Mouse (Mus musculus): ENCODE results near the gene Entpd7. TPM values are rescaled to one million over a fixed set of nuclear protein-coding genes. Genes with fewer than 3 reads are reported as not detected.
A peak's percentile ranks its signal among the peaks of the same experiment; 100 is the strongest.

Entpd7 gene
- 10 to 100 TPM; 24.6 to 25.7 TPM for total RNA-seq (2021)

DNA sequence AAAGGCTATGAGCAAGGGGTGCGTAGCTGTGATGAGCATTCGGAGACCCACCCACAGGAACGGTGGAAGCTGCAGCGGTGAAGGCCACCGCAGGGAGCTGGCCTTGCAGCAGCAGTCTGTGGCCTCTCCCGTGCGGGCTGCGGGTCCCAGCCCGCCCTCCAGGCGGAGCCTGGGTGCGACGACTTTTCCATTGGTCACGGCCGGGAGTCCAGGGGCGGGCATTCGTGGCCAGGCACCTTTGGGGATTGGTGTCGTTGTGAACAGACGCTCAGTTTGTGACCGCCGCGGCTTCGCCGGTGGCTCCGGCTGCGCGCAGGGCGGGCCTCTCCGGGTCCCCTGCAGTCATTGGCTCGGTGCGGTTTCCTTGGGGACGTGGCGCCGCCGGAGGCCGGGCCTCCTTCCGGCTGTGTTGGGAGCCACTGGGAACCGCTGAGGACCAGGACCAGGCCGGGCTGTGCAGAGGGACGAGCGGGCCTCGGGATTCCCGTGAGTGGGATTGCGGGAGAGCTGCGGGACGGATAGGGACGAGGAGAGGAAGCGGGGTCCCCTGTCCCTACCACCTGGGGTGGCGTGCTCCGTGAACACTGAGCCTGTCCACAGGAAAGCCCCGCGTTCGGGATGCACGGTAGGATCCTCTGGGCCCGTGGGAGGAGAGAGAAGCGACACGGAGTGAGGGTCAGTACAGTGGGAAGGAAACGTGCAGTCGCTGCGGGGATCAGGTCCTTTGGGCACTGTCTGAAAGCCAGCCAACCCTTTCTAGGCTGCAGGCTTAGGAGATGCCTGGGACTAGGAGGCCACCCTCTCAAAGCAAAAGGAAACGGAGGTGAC is at the start of gene Entpd7:
TSS of gene Entpd7 (plus strand) at position 254 of the 828 bp plus-strand sequence.
- peak; percentile 96 to 98 for DNase-seq (ENCODE audit: extremely low spot score in 1 of 2, low spot score in 2 of 2)
- intact Hi-C loops (cut with DNase I), result no loop called here

DNA sequence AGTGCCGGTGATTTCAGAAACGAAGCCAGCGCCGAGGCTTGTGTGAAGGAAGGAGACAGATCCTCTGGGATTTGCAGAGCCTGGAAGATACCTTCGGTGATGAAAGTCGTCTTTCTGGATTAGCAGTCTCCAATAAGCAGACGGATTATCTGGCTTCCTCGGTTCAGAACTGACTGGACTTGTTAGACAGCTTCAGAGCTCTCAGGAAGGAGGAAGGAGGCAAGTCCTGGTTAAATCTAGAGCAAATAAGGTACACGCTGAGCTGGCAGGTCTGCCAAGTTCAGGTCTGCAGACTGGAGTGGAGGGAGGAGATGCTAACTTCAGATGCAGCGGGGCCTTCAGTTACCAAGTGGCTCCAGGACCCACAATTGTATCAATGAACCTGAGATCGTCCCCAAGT is 47.6 kb upstream of the Entpd7 start:
- no peak for DNase-seq (ENCODE audit: extremely low spot score in 1 of 2, low spot score in 2 of 2)
- intact Hi-C loops (cut with DNase I), result no loop called here

DNA sequence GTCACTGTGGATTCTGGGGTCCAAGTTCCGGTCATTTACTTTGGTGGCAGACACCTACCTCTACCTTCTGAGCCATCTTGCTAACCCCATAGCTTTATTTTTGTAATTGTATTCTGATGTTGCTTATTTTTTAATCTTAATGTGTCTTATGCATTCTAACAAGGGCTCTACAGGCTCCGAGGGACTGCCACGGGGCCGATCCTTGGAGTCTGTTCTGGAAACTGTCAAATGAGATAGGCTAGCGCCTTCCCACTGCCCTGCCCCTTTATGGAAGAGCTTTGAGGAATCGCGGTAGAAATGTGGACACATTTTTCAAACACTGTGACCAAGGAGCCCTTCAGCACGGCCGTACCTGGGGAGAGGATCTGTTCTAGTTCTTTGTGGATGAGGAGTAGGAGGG is 46.6 kb upstream of the Entpd7 start:
- intact Hi-C loops (cut with DNase I), result no loop called here
- DNase-seq (ENCODE audit: extremely low spot score in 1 of 2, low spot score in 2 of 2), result no peak

DNA sequence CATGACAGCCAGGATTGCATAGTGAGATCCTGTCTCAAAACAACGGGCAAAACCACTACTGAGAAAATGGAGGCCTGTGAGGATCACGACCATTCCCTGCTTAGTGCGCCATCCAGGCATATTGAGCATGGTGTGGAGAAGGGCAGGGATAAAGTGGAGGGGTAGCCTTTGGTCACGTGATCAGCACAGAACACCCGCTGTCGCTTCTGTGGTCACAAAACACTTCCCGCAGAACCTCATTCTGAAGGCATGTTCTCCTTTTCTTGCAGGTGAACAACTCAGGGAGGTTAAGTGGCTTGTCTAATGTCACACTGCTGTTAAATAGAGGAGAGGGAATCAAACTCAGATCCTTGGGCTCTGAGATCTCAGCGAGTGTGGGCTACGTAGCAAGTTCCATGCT is 44.0 kb upstream of the Entpd7 start:
- DNase-seq (ENCODE audit: extremely low spot score in 1 of 2, low spot score in 2 of 2), result no peak
- intact Hi-C loops (cut with DNase I), result no loop called here

DNA sequence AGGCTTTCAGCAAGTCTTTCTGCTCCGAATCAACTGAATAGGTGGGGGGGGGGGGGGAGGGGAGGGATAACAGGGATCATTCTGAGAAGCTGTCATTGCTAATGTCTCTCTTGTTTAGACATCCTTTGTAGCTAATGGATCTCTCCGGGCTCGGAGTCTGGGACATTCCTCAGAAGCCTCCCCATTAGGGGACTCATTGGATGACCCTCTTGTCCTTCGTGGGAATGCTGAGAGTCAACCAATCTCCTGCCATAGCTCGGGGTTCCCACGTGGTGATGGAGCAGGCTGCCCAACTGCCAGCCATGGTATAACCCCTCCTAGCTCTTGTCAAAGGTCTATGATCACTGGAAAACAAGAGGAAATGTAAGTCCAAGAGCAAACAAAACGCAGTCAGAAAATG is 42.6 kb upstream of the Entpd7 start:
- no peak for DNase-seq (ENCODE audit: extremely low spot score in 1 of 2, low spot score in 2 of 2)
- intact Hi-C loops (cut with DNase I), result no loop called here

DNA sequence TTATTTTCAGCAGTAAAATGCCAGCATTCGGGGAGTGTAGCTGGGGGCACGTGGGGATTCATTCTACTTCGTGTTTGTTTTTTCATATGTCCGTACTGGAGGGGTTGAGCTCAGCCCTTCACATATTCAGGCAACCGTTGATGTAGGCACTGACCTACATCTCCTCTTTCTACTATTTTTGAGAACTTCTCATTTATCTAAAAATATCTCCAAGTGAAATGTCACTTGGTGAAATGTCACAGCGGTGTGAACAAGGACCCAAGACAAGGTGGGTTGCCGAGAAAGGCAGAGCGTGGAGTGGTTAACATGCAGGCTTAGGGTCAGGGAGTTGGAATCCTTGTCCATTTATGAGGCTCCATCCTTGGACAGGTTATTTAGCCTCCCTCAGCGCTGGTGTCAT is 42.2 kb upstream of the Entpd7 start:
- intact Hi-C loops (cut with DNase I), result no loop called here
- DNase-seq (ENCODE audit: extremely low spot score in 1 of 2, low spot score in 2 of 2), result no peak

DNA sequence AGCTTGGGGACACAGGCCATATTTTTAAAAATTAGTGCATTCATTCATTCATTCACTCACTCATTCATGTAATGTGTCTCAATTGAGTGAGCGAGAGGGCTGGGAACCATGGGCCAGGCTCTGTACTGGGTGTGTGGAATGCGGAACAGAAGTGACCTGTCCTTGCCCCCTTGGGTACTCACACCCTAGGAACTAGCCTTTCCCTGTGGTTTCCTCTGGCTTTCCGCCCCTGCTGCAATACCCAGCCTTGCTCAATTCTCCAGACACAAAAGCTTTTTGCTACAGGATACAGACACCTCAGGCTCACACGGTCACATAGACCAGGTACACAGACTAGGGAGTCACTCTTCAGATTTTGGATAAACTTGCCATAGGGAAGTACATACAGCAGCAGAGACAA is 41.1 kb upstream of the Entpd7 start:
- intact Hi-C loops (cut with DNase I), result no loop called here

DNA sequence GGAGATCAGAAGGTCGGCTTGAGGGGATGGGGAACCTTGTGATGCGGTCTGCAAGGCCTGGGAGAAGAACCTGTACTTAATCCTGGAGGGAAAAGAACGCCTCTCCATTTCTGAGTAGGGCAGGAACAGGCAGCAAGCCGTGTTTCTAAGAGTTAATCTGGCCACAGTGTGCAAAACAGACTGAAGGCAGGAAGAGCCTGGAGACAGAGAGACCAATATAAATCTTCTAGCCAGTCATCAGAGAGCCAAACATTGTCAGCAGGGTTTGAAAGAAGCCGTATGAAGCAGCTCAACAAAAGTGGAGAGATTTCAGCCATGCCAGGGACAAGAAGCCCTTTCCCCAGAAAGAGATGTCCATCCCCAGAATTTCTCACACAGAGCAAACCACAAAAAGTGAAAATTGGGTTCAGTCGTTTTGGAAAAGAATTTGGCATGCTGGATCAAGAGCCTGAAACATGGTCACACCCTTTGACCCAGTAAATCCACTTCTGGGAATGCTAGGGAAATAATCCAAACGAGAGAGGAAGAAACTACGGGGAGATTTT is 38.2 kb upstream of the Entpd7 start:
- DNase-seq (ENCODE audit: extremely low spot score in 1 of 2, low spot score in 2 of 2), result no peak
- intact Hi-C loops (cut with DNase I), result no loop called here

More for the DNA sequence above, 41.1 kb upstream of the Entpd7 start:
- no peak for DNase-seq (ENCODE audit: extremely low spot score in 1 of 2, low spot score in 2 of 2)

DNA sequence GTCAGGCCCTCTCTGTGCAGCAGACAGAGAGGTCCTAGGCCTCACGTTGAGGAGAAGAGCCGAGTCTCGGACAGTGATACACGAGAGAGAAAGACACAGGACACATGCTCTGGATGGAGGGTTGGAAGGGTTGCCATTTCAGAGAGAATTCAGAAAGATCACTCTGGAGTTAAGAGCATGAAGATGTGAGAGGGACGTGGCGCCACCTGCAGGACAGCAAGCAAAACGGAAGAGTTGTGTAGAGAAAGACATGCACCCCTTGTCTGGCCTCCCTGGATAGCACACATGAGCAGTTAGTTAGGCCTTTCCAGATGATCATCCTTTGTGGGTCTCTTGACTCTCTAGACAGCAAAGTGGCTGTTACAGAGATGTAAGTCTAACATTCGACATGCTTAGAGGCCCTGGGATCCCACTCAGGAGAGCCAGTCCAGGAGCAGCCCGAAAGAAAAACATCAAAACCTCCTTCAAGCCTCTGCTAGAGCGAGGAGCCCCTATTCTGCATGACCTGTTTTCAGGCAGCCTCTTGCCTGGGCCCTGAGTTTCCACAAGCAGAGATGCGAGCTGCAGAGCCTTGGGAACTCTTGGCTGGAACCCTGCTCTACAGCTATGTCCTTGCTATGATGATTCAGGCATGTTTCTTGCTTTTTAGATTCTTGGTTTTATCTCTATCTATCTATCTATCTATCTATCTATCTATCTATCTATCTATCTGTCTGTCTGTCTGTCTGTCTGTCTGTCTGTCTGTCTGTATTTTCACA is 33.6 kb upstream of the Entpd7 start:
- intact Hi-C loops (cut with DNase I), result loop anchor here (2.0 to 5.0 kb wide), 2 partner anchors 25 to 124 kb away; no protein-coding TSS in a partner anchor
- DNase-seq (ENCODE audit: extremely low spot score in 1 of 2, low spot score in 2 of 2), result peak; percentile 59 to 81

DNA sequence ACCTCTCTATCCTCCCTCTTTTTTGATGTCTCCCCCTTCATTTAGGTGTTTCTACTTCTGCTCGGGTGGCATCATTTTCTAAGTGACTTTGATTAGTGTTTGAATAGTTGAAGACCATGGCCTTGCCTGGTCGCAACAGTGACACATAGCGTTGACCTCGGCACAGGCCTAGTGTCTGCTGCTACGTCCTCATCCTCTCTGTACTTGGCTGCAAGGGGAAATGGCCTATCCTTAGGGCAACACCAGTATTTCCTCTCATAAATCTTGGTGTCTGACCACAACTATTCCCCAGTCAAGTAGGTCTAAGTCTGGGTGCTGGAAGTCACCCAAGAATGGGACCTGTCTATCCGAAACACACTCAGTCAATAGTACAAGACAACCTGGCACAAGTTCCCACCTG is 29.8 kb upstream of the Entpd7 start:
- no peak for DNase-seq (ENCODE audit: extremely low spot score in 1 of 2, low spot score in 2 of 2)
- intact Hi-C loops (cut with DNase I), result loop anchor here (5.0 kb wide), 1 partner anchor 127 kb away; no protein-coding TSS in a partner anchor

DNA sequence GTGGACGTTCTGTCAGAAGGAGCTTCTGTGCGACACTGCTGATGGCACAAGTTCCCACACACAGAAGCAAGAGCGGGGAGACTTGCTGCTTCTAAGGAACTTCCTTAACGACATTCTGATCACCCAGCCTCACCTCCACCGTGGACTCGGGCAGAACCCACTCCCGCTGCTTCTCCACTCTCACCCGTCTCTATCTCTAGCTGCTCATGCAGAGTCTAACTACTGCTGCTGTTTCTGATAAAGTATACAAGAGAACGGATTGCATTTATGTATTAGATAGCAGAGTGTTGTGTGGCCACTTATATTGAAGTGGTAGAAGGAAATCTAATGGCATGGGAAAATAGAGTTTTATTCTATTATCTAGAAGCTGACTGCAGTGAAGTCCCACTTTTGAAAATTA is 28.7 kb upstream of the Entpd7 start:
- intact Hi-C loops (cut with DNase I), result no loop called here
- no peak for DNase-seq (ENCODE audit: extremely low spot score in 1 of 2, low spot score in 2 of 2)

DNA sequence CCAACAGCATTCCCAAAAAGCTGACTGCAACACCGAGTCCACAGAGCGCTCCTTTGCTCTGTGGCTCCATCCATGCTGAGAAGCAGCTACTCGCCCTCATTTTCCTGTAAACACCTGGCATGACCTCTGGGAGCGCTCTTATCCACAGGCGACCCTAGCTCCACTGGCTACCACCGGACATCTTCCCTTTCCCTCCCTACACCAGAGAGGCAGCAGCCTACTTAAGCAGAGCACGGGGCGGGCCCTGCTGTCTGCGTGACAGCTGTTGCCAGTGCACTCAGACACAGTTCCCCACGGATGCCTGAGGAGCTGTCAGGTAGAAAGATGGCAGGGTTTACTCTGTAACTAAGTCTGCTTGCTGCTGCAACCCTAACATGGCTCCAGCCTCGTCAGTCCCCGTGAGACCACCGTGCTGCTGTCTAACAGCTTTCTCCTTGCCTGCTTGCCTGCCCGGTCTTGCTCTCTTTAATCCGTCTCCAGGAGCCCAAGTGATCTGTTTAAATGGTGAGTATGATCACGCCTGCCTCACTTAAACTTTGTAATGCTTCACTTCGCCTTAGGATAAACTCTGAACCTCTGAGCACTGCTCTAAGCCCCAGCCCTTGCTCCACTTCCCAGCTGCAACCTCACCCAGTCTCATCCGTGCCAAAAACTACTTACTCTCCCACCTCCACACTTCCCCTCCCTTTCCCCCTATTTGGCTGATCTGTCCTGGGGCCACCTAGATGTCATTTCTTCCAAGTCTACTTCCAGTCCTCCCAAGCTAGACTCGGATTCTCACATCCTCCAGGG is 27.1 kb upstream of the Entpd7 start:
- intact Hi-C loops (cut with DNase I), result no loop called here
- peak in 1 of 2 experiments; percentile 37 for DNase-seq (ENCODE audit: extremely low spot score in 1 of 2, low spot score in 2 of 2)

DNA sequence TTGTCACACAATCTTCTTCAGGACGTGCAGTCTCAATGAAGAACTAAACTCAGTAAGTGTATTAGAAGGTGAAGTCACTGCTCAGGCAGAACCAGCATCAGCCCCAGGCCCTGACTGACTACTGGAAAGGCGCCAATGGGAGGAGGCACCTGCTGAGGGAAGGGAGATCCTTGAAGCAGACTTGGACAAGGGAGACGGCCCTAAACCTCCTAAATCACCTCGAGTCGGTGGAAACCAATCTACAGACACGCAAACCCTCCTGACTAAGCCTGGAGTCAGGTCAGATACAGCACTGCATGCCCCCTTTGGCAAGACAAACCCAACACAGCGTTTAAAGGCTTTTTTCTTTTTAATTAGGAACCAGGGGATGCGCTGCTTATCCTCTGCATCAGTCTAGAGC is 26.0 kb upstream of the Entpd7 start:
- DNase-seq (ENCODE audit: extremely low spot score in 1 of 2, low spot score in 2 of 2), result no peak
- intact Hi-C loops (cut with DNase I), result no loop called here

DNA sequence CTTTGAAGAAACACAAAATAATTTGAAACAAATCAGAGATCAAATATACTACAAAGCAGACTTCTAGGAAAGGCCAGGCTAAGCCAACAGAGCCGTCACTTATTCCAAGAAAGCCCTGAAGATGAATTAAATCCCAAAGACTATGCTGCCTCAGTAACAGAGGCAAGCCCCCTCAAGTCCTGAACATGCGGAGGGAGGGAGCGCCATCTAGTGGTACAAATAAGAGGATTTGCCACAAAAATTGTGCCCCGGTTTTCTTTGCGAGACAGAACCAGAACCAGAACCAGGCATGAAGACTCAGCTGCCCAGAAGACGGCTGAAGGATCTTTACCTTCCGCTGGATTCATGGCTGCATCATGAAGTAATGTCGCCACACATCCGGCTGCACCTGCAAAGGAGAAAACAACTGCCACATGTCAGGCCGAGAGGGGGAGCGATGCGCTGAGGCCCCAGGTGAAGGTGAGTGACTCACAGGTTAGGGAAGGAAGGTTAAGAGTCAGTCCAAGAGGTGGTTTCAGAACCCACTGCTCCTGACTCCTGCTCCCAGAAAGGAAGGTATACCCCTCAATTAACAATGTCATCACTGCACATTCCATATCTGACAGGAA is 23.9 kb upstream of the Entpd7 start:
- intact Hi-C loops (cut with DNase I), result loop anchor here (5.0 kb wide), 1 partner anchor 33 kb away; no protein-coding TSS in a partner anchor
- peak; percentile 38 to 42 for DNase-seq (ENCODE audit: extremely low spot score in 1 of 2, low spot score in 2 of 2)

DNA sequence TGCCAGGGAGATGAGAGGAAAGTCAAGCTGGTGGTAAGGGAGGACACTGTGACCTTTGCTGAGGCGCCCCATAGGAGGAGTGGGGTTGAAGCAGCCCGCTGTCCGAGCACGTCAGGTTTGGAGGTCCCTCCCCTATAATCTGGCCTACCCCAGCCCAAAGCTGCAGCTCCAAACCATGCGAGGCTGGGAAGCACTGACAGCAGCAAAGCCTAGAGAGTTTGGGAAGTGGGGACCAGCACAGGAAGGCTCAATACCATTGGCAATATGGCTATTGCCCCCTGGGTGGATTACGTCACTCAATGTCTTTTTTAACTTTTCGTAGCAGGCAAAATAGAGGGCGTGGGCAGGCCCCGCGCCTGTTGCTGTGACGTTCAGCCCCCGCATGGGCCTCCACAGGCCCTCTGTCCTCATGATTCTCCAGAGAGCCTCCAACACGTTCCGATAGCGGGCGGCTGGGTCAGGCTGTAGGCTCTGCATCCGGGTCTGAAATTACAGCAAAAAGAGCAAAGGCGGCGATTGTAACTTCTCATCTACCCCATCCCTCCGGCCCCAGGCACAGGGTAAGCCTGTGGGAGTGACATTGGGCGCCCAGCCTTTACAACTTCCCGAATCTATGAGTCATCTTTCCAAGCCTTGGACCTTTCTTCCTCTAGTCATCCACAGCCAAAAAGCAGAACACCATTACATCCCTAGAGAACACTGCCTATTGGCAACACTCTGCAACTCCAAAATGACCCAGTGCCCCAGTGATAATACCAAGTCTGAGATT is 22.6 kb upstream of the Entpd7 start:
- DNase-seq (ENCODE audit: extremely low spot score in 1 of 2, low spot score in 2 of 2), result no peak
- intact Hi-C loops (cut with DNase I), result loop anchor here (5.0 kb wide), 1 partner anchor 35 kb away; no protein-coding TSS in a partner anchor

DNA sequence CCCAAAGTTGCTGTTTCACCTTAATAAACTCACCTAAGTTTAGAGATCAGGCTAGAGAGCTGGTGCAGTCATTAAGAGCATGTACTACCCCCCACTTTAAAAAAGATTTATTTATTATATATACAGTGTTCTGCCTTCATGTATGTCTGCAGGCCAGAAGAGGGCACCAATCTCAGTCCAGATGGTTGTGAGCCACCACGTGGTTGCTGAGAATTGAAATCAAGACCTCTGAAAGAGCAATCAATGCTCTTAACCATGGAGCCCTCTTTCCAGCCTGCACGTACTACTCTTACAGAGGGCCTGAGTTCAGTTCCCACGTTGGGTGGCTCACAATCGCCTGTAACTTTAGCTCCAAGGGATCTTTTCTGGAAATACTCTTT is 22.1 kb upstream of the Entpd7 start:
- intact Hi-C loops (cut with DNase I), result loop anchor here (5.0 kb wide), 1 partner anchor 35 kb away; no protein-coding TSS in a partner anchor
- DNase-seq (ENCODE audit: extremely low spot score in 1 of 2, low spot score in 2 of 2), result no peak

DNA sequence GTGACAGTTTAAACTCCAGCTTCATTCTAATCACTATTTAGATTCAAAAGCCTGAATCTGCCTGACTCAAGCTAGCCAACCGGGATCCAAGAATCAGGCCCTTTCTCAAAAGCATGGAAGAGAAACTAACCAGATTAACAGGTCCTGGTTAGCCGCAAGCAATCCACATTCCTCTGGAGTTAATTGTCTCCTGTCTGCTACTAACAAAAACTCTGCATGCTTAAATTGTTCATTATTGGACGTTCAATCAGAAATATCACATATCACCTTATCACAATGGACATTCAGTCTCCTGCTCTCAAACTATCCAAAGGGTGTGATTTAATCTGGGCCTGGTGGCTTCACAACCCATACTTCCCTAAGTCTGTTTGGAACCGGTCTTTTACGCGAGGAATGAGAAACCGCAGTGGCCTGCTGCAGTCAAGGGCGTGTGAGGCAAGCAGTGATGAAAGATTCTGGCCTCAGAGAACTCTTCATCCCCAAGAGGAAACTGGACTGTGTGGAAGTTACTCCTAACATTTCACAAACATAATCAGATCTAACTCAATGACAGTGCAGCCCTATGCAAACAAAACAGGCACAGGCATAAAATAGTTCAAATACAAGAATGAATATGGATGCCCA is 20.2 kb upstream of the Entpd7 start:
- intact Hi-C loops (cut with DNase I), result loop anchor here (5.0 kb wide), 1 partner anchor 37 kb away; no protein-coding TSS in a partner anchor
- no peak for DNase-seq (ENCODE audit: extremely low spot score in 1 of 2, low spot score in 2 of 2)

All from left cerebral cortex, postnatal 10 days (tissue).